In the genomic region with DNA sequence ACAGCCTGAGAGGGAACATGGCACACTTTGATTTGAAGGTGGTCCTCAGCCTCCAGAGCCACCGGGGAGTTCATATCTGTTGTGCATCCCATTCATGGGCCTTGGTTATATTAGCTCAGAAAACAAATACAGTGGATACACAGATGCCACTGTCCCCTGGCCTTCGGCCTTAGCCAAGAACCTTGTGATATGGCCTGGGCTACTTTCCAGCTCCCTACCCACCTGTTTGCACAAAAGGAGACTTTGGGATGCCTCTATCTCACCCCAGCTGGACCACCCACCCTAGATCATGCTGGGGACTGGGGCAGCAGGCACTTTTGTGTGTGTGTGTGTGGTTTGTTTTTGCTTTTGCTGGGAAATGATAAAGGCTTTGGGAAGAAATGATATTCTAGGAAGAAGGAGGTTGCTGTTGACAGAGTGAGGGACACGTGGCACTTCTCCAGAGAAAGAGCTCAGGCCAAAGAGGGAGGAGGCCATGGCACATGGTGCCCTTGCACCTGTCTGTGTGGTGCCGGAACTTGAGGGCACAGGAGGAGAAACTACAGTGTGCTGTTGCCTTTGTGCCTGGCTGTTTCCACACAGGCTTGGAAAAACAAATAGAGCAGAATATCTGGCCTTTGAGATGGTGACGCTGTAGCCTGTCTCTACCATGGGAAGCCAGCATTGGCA, we compare ENCODE assay signal across 12 mouse cellular contexts.
DNase-seq lines count a peak whose midpoint lies in the region; ATAC-seq lines count a peak whose summit lies in the region.
"Had no signal": no experiment of that assay in that cellular context is flagged by ENCODE, and none has a peak within 500 bp of the region (broad histone marks: within the 10 kb centered on the region; RNA-seq: fewer than 3 reads in every experiment).

No protein-coding gene starts in this region.

- H3K4me3 ChIP-seq in heart, embryonic 13.5 days, result no peak overlapping the region
- H3K4me3 ChIP-seq in lung, embryonic 15.5 days, result no peak overlapping the region
- no peak overlapping the region for H3K4me3 ChIP-seq in intestine, embryonic 16.5 days (ENCODE audit: low read length)
- H3K4me3 ChIP-seq: forebrain, embryonic 15.5 days; hindbrain, embryonic 15.5 days had no signal

- H3K9ac ChIP-seq in heart, embryonic 13.5 days, result no peak overlapping the region
- no peak overlapping the region for H3K9ac ChIP-seq in lung, embryonic 15.5 days
- H3K9ac ChIP-seq in intestine, embryonic 16.5 days (ENCODE audit: low read depth, low read length), result no peak overlapping the region
- H3K9ac ChIP-seq: forebrain, embryonic 15.5 days; hindbrain, embryonic 15.5 days had no signal

- peaks cover 49% of the 10 kb centered on the region for H3K4me1 ChIP-seq in heart, embryonic 13.5 days
- H3K4me1 ChIP-seq in lung, embryonic 15.5 days, result peaks cover 28% of the 10 kb centered on the region
- H3K4me1 ChIP-seq in intestine, embryonic 16.5 days (ENCODE audit: control insufficient read depth, insufficient read depth, low read length), result no peaks in the 10 kb centered on the region
- H3K4me1 ChIP-seq: hindbrain, embryonic 15.5 days had no signal

- no peaks in the 10 kb centered on the region for H3K36me3 ChIP-seq in heart, embryonic 13.5 days
- H3K36me3 ChIP-seq in lung, embryonic 15.5 days, result no peaks in the 10 kb centered on the region
- no peaks in the 10 kb centered on the region for H3K36me3 ChIP-seq in intestine, embryonic 16.5 days (ENCODE audit: control insufficient read depth, insufficient read depth, low read length)
- H3K36me3 ChIP-seq: forebrain, embryonic 15.5 days; hindbrain, embryonic 15.5 days had no signal

- no peaks in the 10 kb centered on the region for H3K27me3 ChIP-seq in heart, embryonic 13.5 days (replicated peaks)
- H3K27me3 ChIP-seq in lung, embryonic 15.5 days, result no peaks in the 10 kb centered on the region
- no peaks in the 10 kb centered on the region for H3K27me3 ChIP-seq in intestine, embryonic 16.5 days (replicated peaks; ENCODE audit: control insufficient read depth, insufficient read depth, low read length)
- H3K27me3 ChIP-seq: forebrain, embryonic 15.5 days; hindbrain, embryonic 15.5 days had no signal

- intact Hi-C loops in heart, postnatal 25 days (cut with DNase I), result no loop called here

- DNase-seq in heart, postnatal 25 days (ENCODE audit: low spot score), result no peak
- DNase-seq in lung, postnatal 25 days (ENCODE audit: low spot score), result no peak
- peak; percentile 65 for DNase-seq in testis, postnatal 10 days (ENCODE audit: low spot score)
- no peak for DNase-seq in kidney, postnatal 10 days
- DNase-seq: gastrocnemius, postnatal 25 days; right cerebral cortex, postnatal 25 days had no signal

- peak; percentile 51; the same call in 1 of the 2 replicates for ATAC-seq in heart, embryonic 13.5 days (ENCODE audit: extremely low read depth, insufficient number of reproducible peaks, low FRiP score, low TSS enrichment)
- 0 out of 2 replicates have a peak, but pooled peaks have one; percentile 15 for ATAC-seq in lung, embryonic 15.5 days (ENCODE audit: borderline replicate concordance, extremely low read depth, low FRiP score, low TSS enrichment)
- ATAC-seq in intestine, embryonic 16.5 days, result peak; percentile 38; the same call in 1 of the 2 replicates
- ATAC-seq: CD4-positive, CD25-positive, alpha-beta regulatory T cell, adult 4 months; forebrain, embryonic 15.5 days had no signal

- H3K27ac ChIP-seq in heart, embryonic 13.5 days (replicated peaks), result peak overlapping the region; percentile 63
- H3K27ac ChIP-seq in lung, embryonic 15.5 days, result peak overlapping the region; percentile 74
- no peak overlapping the region for H3K27ac ChIP-seq in intestine, embryonic 16.5 days (ENCODE audit: low read length)
- H3K27ac ChIP-seq: forebrain, embryonic 15.5 days; hindbrain, embryonic 15.5 days had no signal

- H3K9me3 ChIP-seq in heart, embryonic 13.5 days, result no peaks in the 10 kb centered on the region
- H3K9me3 ChIP-seq in lung, embryonic 15.5 days, result no peaks in the 10 kb centered on the region
- H3K9me3 ChIP-seq in intestine, embryonic 16.5 days (ENCODE audit: control insufficient read depth, low read length), result no peaks in the 10 kb centered on the region
- H3K9me3 ChIP-seq: forebrain, embryonic 15.5 days; hindbrain, embryonic 15.5 days had no signal

- 50% methylated on average over 5 of the region's 5 CpGs for WGBS in heart, embryonic 13.5 days
- WGBS in lung, embryonic 15.5 days, result 50% methylated on average over 5 of the region's 5 CpGs
- 85% methylated on average over 5 of the region's 5 CpGs for WGBS in intestine, embryonic 16.5 days

- no peak overlapping the region for H3K4me2 ChIP-seq in heart, embryonic 13.5 days
- no peak overlapping the region for H3K4me2 ChIP-seq in lung, embryonic 15.5 days
- H3K4me2 ChIP-seq in intestine, embryonic 16.5 days (ENCODE audit: low read depth, low read length), result no peak overlapping the region
- H3K4me2 ChIP-seq: forebrain, embryonic 15.5 days; hindbrain, embryonic 15.5 days had no signal
